Mouse (Mus musculus): Measurements from ENCODE around the gene Glyr1.

GRCm38 (mm10) chr16:4993276-4993675, 56.4 kb downstream of the Glyr1 start:
- no peak for TF ChIP-seq POLR2A (IDR thresholded peaks at IDR 0.05; ENCODE audit: extremely low read depth, insufficient read depth, low read length)
- no peak for TF ChIP-seq CTCF (IDR thresholded peaks at IDR 0.05; ENCODE audit: extremely low read depth, insufficient read depth, low read length)
